Mouse (Mus musculus): ENCODE measurements around the gene Arhgap31. TPM values are rescaled to one million over a fixed set of nuclear protein-coding genes. Genes with fewer than 3 reads are reported as not detected.
A peak's percentile ranks its signal among the peaks of the same experiment; 100 is the strongest.
"Not testable (repeated sequence)": the region's sequence is repeated elsewhere in the genome, so short reads cannot be mapped to it uniquely, and the experiment has no call there.

Arhgap31 gene
- polyA plus RNA-seq, 1 experiment from 2014 or later, result 6.8 TPM

DNA sequence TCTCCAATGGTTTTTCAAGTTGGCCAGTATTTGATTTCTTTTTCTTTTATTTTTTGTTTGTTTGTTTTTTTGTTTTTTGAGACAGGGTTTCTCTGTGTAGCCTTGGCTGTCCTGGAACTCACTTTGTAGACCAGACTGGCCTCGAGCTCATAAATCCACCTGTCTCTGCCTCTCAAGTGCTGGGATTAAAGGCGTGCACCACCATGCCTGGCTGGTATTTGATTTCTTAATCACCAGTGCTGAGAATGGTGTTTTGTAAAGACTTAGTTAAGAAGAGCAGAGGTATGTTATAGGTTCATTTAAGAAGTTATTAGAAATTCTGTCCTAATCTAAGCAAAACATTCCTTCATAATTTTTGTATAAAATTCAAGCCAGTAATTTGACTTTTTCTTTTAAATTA lies 35.1 kb downstream of the Arhgap31 start:
- H3K9me3 ChIP-seq; H3K36me3 ChIP-seq; H3K27me3 ChIP-seq (replicated peaks); H3K4me3 ChIP-seq (replicated peaks); H3K9ac ChIP-seq; H3K4me1 ChIP-seq (replicated peaks); H3K27ac ChIP-seq; ATAC-seq; H3K4me2 ChIP-seq (replicated peaks): not testable (repeated sequence)
- 71% methylated on average over 2 of the region's 2 CpGs for WGBS

DNA sequence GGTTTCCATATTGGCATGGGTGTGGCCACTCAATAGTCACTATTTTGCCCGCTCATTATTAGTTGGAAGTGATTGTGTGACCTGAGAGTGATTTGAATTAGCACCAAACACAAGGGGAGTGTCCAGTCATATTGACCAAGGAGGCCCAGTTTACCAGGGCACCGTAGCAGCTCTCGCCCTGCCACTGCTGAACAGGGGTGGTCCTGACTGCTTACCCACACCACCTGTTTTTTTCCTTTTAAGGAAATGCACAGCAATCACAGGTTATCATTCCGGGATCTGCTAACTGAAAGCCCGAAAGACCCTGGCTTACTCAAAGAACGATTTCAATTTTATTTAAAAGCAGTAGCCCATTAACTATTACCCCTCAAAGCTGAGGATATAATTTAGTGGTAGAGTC lies 35.9 kb downstream of the Arhgap31 start:
- H3K9me3 ChIP-seq, result no peaks in the 10 kb centered on the region
- ATAC-seq, result no peak
- no peak overlapping the region for H3K27ac ChIP-seq
- no peak overlapping the region for H3K4me2 ChIP-seq (replicated peaks)
- H3K36me3 ChIP-seq, result no peaks in the 10 kb centered on the region
- H3K4me3 ChIP-seq (replicated peaks), result no peak overlapping the region
- no peaks in the 10 kb centered on the region for H3K4me1 ChIP-seq (replicated peaks)
- no peak overlapping the region for H3K9ac ChIP-seq
- 86% methylated on average over 6 of the region's 6 CpGs for WGBS
- no peaks in the 10 kb centered on the region for H3K27me3 ChIP-seq (replicated peaks)

DNA sequence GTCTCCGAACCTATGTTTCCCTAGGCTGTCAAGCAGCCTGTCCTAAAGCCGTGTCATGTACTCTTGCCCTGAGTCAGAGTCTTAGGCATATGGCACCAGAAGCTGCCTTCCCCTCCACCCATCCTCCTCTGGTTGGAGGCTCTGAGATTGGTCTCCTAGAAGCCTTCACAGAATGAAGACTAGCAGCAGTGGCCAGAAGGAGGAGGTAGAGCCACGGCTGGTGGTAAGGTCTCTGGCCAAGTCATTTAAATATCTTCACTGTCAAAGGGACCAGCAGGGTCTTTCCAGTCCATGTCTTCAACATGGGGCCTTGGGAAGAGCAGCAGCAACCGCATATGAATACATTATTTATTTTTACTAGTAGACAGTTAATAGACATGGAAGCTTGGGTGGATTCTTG lies 36.4 kb downstream of the Arhgap31 start:
- H3K27ac ChIP-seq, result no peak overlapping the region
- no peaks in the 10 kb centered on the region for H3K27me3 ChIP-seq (replicated peaks)
- no peak for ATAC-seq
- no peak overlapping the region for H3K9ac ChIP-seq
- no peaks in the 10 kb centered on the region for H3K9me3 ChIP-seq
- no peaks in the 10 kb centered on the region for H3K36me3 ChIP-seq
- no peak overlapping the region for H3K4me2 ChIP-seq (replicated peaks)
- WGBS, result 94% methylated on average over 4 of the region's 4 CpGs
- H3K4me1 ChIP-seq (replicated peaks), result no peaks in the 10 kb centered on the region
- H3K4me3 ChIP-seq (replicated peaks), result no peak overlapping the region

DNA sequence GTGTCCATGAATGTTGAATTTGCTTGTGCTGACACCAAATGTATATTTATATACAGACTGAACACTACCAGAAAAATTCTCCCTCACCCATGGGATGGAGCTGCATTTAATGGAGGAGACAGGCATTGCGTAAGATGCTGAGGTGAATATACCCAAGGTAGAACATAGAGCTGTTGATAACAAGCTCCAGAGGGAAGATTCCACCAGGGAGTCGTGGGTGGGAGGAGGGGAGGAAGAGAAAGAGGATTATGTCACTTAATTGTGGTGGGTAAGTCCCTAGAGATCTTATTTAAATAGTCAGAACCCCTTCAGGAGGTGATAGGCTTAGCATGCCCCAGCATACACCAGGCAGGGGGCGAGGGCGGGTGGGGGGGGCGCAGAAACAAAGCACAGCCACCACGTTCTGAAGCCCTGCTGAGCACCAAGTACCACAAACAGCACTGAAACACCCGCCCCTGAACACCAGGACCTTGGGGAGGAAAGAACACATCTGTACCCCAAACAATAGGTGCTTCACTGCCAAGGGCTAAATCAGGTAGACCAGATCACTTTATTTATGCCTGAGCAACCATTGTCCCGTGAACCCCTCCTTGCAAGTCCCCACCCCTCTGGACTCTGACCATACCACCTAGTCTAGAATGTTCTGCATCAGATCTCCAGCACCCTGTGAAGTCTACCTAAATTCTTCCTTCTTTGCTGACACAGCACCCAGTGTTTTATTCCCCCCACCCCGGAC lies 37.3 kb downstream of the Arhgap31 start:
- Histone ChIP-seq H3K4me1 (replicated peaks) (no peaks in the 10 kb centered on the region), H3K36me3 (no peaks in the 10 kb centered on the region), H3K27ac (no peak overlapping the region), H3K4me3 (replicated peaks) (no peak overlapping the region), H3K9ac (no peak overlapping the region), H3K4me2 (replicated peaks) (no peak overlapping the region), H3K27me3 (replicated peaks) (no peaks in the 10 kb centered on the region), H3K9me3 (no peaks in the 10 kb centered on the region)
- ATAC-seq, result no peak
- WGBS, result 70% methylated on average over 9 of the region's 9 CpGs

DNA sequence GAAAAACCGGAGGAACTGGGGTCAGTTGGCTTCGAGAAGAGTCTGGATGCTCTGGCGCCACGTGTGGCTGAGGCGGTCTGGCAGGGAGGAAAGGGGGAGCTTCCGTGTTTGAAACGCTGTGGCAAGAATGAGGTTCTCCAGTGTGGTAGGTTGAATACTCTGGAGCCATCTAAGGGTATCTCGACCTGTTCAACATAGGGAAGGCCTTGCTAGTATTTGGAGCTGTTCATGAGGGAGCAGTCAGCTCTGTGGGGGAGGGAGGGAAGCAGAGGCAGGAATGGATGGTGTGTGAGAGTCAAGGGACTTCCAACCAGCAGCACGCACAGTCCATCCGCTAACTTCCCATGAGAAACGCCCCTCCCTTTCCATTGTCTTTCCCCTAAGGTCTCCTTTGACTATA lies 38.2 kb downstream of the Arhgap31 start:
- no peak for ATAC-seq
- H3K9me3 ChIP-seq, result no peaks in the 10 kb centered on the region
- H3K36me3 ChIP-seq, result no peaks in the 10 kb centered on the region
- no peak overlapping the region for H3K27ac ChIP-seq
- H3K4me3 ChIP-seq (replicated peaks), result no peak overlapping the region
- no peaks in the 10 kb centered on the region for H3K4me1 ChIP-seq (replicated peaks)
- H3K4me2 ChIP-seq (replicated peaks), result no peak overlapping the region
- 89% methylated on average over 11 of the region's 11 CpGs for WGBS
- no peaks in the 10 kb centered on the region for H3K27me3 ChIP-seq (replicated peaks)
- H3K9ac ChIP-seq, result no peak overlapping the region

DNA sequence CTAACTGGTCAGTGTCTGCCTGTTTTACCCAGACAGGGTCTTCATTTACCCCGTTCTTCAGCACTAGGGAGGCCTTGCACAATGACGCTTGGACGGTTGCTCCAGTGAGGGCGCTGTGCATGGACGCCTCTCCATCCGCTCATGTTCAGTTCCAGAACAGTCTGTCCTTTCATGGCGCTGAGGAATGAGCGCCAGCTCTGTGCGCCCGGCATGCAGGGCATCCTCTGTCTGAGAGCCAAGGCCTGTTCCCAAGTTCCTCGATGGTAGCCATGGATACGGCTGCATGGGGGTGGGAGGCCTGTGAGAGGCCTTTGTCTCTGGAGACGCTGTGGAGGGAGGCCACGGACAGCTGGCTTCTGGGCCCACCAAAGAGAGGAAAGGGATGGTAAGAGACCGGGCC lies 39.6 kb downstream of the Arhgap31 start:
- H3K9me3 ChIP-seq, result no peaks in the 10 kb centered on the region
- ATAC-seq, result peak; percentile 51
- no peak overlapping the region for H3K27ac ChIP-seq
- 76% methylated on average over 15 of the region's 15 CpGs for whole genome bisulfite sequencing
- no peak overlapping the region for H3K4me2 ChIP-seq (replicated peaks)
- no peak overlapping the region for H3K4me3 ChIP-seq (replicated peaks)
- no peak overlapping the region for H3K9ac ChIP-seq
- H3K36me3 ChIP-seq, result no peaks in the 10 kb centered on the region
- H3K4me1 ChIP-seq (replicated peaks), result no peaks in the 10 kb centered on the region
- H3K27me3 ChIP-seq (replicated peaks), result no peaks in the 10 kb centered on the region

DNA sequence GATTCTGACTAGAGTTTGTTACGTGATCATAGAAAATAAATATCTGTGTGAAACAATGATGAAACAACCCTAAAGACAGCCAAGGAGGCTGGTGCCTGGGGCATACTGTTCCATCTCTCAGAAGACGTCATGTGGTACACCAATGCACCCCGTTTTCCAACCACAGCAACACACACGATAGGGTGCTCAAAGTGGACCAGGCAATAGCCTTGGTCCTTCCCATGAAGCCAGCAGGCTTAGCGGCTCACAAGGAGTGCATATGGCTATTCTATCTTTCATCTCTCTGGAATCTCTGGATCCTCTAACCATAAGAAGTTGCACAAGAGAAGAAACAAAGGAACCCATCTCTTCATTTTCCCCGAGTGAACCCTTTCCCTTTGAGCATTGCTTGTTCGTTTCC lies 40.1 kb downstream of the Arhgap31 start:
- Histone ChIP-seq H3K4me3 (replicated peaks) (no peak overlapping the region), H3K27me3 (replicated peaks) (no peaks in the 10 kb centered on the region), H3K4me1 (replicated peaks) (no peaks in the 10 kb centered on the region), H3K36me3 (no peaks in the 10 kb centered on the region), H3K4me2 (replicated peaks) (no peak overlapping the region), H3K27ac (no peak overlapping the region), H3K9me3 (no peaks in the 10 kb centered on the region), H3K9ac (no peak overlapping the region)
- ATAC-seq, result no peak
- WGBS, result 82% methylated on average over 7 of the region's 7 CpGs

DNA sequence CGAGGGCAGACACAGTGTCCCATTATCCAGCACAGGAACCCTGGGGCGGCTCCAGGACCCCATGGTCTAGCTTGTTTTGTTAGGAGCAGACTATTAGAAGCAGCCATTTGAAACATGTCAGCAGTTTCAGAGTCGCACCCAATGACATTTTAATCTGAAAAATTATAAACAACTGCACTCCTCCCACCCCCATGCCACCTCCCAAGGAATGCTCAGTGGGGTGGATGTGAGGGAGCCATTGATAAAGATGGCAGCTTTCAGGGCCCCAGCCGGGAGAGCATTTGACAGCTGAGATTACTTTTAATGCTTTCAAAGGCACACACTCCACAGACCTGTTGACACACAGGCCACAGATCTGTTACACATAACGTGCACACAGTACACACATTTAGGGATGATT lies 40.7 kb downstream of the Arhgap31 start:
- Histone ChIP-seq H3K9me3 (no peaks in the 10 kb centered on the region), H3K27me3 (replicated peaks) (no peaks in the 10 kb centered on the region), H3K36me3 (no peaks in the 10 kb centered on the region), H3K4me1 (replicated peaks) (no peaks in the 10 kb centered on the region), H3K4me2 (replicated peaks) (no peak overlapping the region), H3K9ac (no peak overlapping the region), H3K4me3 (replicated peaks) (no peak overlapping the region), H3K27ac (no peak overlapping the region)
- WGBS, result 46% methylated on average over 5 of the region's 5 CpGs
- no peak for ATAC-seq

DNA sequence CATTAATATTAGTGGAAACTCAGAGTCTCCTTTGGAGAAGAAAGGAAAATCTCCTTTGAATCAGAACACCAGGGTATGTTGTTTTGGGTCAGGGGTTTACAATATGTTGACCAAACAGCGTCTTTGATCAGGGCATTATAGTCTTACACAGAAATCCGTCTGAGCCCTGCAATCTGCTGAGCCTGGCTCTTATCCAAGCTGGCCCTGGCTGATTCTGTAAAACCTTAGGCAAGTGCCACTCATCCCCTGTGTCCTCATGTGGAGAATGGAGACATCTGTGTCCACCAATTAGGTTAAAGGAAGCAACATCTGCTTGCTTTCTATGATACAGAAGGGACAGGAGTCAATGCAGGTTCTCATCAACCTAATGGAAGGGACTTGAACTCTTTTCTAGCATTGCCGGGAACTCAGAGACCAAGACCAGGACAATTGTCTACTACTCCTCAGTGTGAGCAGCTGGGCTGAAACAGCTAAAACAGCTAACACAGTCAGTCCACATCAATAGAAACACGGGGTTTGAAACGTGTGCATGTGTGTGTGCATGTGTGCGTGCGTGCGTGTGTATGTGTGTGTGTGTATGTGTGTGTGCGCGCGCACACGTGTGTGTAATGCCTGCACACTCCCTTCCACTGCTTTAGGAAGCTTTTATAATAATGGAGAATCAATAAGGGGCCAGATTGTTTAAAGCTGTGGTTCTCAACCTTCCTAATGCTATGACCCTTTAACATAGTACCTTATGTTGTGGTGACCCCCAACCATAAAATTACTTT lies 42.3 kb downstream of the Arhgap31 start:
- no peak overlapping the region for H3K4me3 ChIP-seq (replicated peaks)
- H3K9me3 ChIP-seq, result no peaks in the 10 kb centered on the region
- no peak for ATAC-seq
- no peaks in the 10 kb centered on the region for H3K27me3 ChIP-seq (replicated peaks)
- 87% methylated on average over 12 of the region's 12 CpGs for WGBS
- no peaks in the 10 kb centered on the region for H3K4me1 ChIP-seq (replicated peaks)
- no peak overlapping the region for H3K27ac ChIP-seq
- H3K9ac ChIP-seq, result no peak overlapping the region
- H3K4me2 ChIP-seq (replicated peaks), result no peak overlapping the region
- H3K36me3 ChIP-seq, result no peaks in the 10 kb centered on the region

DNA sequence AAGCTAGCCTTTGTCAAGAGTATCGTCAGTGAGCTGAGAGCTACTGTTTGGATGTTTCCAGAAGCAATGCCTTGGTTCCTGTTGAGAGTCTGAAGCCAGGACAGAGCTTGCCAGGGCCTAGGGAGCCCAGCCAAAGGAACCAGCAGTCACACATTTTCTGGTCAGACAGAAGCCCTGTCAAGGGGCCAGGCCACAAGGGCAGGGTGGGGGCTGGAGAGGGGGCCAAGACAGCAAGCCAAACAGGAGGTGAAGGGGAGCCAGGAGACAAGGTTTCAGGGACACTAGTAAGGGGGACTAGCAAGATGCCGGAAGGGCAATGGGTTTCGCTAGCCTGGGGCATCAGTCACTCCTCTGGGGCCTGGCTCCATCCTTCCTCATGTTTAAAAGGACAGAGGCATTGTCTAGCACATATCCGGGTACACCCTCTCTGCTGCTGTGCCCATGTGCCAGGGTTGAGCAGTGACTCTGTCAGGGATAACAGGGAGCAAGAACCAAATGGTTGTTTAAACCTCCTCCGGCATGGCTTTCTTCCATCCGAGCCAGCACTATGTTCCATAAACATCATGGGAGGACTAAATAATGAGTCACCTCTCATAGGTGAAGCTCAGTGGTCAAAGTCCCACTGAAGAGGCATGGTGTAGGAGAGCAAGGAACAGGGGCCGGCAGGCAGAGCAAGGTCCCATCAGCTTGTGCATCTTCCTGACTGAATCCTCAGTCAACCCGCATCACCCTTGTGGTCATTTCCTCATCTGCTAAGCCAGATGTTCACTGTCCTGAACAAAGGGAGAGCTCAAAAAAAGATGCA lies 44.0 kb downstream of the Arhgap31 start:
- H3K9ac ChIP-seq, result no peak overlapping the region
- no peak overlapping the region for H3K4me2 ChIP-seq (replicated peaks)
- H3K27me3 ChIP-seq (replicated peaks), result no peaks in the 10 kb centered on the region
- H3K9me3 ChIP-seq, result no peaks in the 10 kb centered on the region
- no peaks in the 10 kb centered on the region for H3K36me3 ChIP-seq
- H3K4me3 ChIP-seq (replicated peaks), result no peak overlapping the region
- 81% methylated on average over 8 of the region's 8 CpGs for WGBS
- H3K4me1 ChIP-seq (replicated peaks), result no peaks in the 10 kb centered on the region
- H3K27ac ChIP-seq, result no peak overlapping the region
- no peak for ATAC-seq

DNA sequence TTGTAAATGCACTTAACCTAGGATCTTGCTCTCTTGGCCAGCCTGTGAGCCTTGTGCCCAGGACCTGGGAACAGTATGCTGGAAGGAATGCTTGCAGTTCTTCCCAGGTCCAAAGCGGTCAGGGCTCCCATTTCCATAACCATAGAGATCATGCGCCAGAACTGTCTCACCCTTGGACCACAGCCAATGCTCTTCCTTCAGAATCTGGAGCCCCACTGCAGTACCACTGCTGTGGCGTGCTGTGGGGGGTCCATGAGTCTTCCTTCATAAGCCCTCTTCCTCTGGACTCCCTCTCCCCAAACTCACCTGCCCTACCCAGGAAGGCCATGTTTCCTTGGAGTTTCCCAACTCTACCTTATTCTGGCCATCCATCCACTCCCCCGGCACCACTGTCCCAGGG lies 46.6 kb downstream of the Arhgap31 start:
- H3K9me3 ChIP-seq, result no peaks in the 10 kb centered on the region
- H3K27ac ChIP-seq, result no peak overlapping the region
- H3K27me3 ChIP-seq (replicated peaks), result no peaks in the 10 kb centered on the region
- no peak overlapping the region for H3K4me2 ChIP-seq (replicated peaks)
- H3K9ac ChIP-seq, result no peak overlapping the region
- no peak for ATAC-seq
- H3K4me3 ChIP-seq (replicated peaks), result no peak overlapping the region
- WGBS, result 85% methylated on average over 4 of the region's 4 CpGs
- no peaks in the 10 kb centered on the region for H3K4me1 ChIP-seq (replicated peaks)
- H3K36me3 ChIP-seq, result no peaks in the 10 kb centered on the region

DNA sequence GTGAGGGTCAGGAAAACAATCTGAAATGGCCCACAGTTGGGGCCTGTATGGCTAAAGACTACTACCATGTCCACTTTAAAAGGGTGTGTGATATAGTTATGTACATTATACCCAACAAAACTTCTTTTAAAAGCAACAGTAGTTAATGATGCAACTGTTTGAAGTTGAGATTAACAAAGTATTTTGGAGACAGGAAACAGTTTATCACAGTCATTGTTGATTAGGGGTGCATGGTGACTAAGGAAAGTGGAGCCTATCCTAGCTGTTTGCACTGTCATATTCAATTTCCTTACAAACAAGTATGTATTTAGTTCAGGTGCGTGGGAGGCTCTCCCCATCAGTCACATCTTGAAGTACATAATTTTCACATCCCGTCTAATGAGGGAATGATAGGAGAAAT lies 47.1 kb downstream of the Arhgap31 start:
- Histone ChIP-seq H3K9me3 (no peaks in the 10 kb centered on the region), H3K9ac (no peak overlapping the region), H3K36me3 (no peaks in the 10 kb centered on the region), H3K4me3 (replicated peaks) (no peak overlapping the region), H3K27me3 (replicated peaks) (no peaks in the 10 kb centered on the region), H3K4me1 (replicated peaks) (no peaks in the 10 kb centered on the region), H3K4me2 (replicated peaks) (no peak overlapping the region), H3K27ac (no peak overlapping the region)
- ATAC-seq, result no peak
- WGBS, result 97% methylated on average over 2 of the region's 2 CpGs
